Comparison of ENCODE assay signal across 9 mouse cellular contexts in the genomic region with DNA sequence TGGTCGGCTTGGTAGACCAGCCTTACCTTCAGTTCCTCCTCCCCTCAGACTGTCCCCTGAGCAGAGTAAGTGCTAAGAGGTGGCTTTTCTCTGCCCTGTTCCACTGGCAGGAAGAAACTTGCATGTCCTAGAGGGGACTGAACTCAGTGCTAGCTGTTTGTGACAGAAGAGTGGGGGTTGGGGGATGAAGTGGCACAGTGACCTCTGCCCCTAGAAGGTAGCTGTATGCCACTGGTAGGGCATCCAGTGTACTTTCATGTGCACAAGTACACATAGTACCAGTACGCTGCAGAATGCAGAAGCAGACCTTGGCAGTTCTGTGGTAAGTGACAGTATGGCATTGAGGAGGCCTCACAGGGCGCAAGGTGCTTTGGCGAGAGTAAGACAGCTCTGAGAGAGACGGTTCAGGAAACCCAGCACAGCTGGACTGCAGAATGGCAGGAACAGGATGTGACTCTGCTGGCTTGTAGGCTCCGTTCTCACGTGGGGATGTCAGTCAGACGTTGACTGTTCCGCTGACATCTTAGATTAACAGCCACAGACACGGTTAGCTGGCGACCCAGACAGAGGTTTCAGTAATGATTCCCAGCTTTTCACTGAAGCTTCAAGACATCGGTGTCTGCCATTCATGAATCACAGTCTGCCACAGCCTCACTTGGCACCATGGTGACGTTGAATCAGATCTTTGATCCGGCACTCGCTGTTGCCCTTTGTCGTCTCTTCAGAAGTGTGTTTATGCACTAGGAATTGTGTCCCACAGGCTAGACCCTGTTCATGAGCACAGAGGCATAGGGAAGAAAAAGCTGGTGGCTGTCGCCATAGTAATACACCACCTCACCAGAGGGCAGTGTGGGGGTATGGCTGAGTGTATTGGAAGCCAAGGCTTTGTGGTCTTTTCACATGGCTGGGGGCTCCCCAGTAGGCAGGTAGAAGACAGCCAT.
A peak's percentile ranks its signal among the peaks of the same experiment; 100 is the strongest.
DNase-seq lines count a peak whose midpoint lies in the region; TF ChIP-seq lines count a peak whose summit lies in the region.
"Had no signal": no experiment of that assay in that cellular context is flagged by ENCODE, and none has a peak within 500 bp of the region (broad histone marks: within the 10 kb centered on the region; RNA-seq: fewer than 3 reads in every experiment).

No protein-coding gene starts in this region.

- WGBS in macrophage (ENCODE audit: missing documents): 22% methylated on average over 16 of the region's 17 CpGs
- 15% methylated on average over 17 of the region's 17 CpGs for WGBS in thymus, adult 2 months

- no peak overlapping the region for H3K27ac ChIP-seq in layer of hippocampus, adult 2 months
- peak overlapping the region; percentile 12; the same call in 1 of the 2 replicates for H3K27ac ChIP-seq in macrophage
- peak overlapping the region; percentile 30; the same call in 1 of the 2 replicates for H3K27ac ChIP-seq in thymus, adult 2 months (ENCODE audit: control insufficient read depth, insufficient read depth, low read length)

- no peaks in the 10 kb centered on the region for H3K79me2 ChIP-seq in macrophage (ENCODE audit: inconsistent target)

- peak; percentile 38 for TF ChIP-seq CTCF in layer of hippocampus, adult 2 months (conservative IDR thresholded peaks at IDR 0.05)
- TF ChIP-seq CTCF in thymus, adult 2 months (IDR thresholded peaks at IDR 0.05; ENCODE audit: borderline replicate concordance, control insufficient read depth, extremely low read depth, insufficient read depth, low read length, poor library complexity): no peak

- TF ChIP-seq POLR2A in thymus, adult 2 months (IDR thresholded peaks at IDR 0.05; ENCODE audit: control insufficient read depth, extremely low read depth, insufficient read depth, low read length, poor library complexity): no peak

- H3K36me3 ChIP-seq in macrophage (ENCODE audit: inconsistent target): no peaks in the 10 kb centered on the region
- no peaks in the 10 kb centered on the region for H3K36me3 ChIP-seq in thymus, adult 2 months (ENCODE audit: control insufficient read depth, insufficient read depth, low read length)

- no peak for DNase-seq in layer of hippocampus, adult 2 months (ENCODE audit: low spot score in 2 of 2)
- DNase-seq in layer of hippocampus, adult 9-11 months: no peak
- DNase-seq in embryo, embryonic 10.5 days (ENCODE audit: low spot score): peak; percentile 50
- peak; percentile 44 for DNase-seq in thymus, adult 2 months
- DNase-seq in ovary, postnatal 10 days (ENCODE audit: low spot score): no peak
- no peak for DNase-seq in layer of hippocampus, postnatal 25 days (ENCODE audit: extremely low spot score in 1 of 2, low spot score in 1 of 2)
- DNase-seq: right cerebral cortex, postnatal 25 days had no signal

- no peak overlapping the region for H3K4me3 ChIP-seq in layer of hippocampus, adult 2 months
- no peak overlapping the region for H3K4me3 ChIP-seq in macrophage (ENCODE audit: inconsistent target)
- H3K4me3 ChIP-seq in thymus, adult 2 months (ENCODE audit: control insufficient read depth, insufficient read depth, low read length): peak overlapping the region; percentile 32
- H3K4me3 ChIP-seq: erythroblast, embryonic 14.5 days had no signal

- peaks cover 20% of the 10 kb centered on the region for H3K4me1 ChIP-seq in thymus, adult 2 months (replicated peaks; ENCODE audit: control insufficient read depth, insufficient read depth, low read length)

- H3K27me3 ChIP-seq in thymus, adult 2 months (ENCODE audit: control insufficient read depth, insufficient read depth, low read length): no peaks in the 10 kb centered on the region

Comparison
In these comparisons a context has a peak if more than half of its experiments do, and no peak if none do; other contexts are left out.
1. DNase-seq: peak in embryo, embryonic 10.5 days (single experiment) and thymus, adult 2 months (single experiment); none in layer of hippocampus, adult 2 months (0 of 2), layer of hippocampus, adult 9-11 months (single experiment), ovary, postnatal 10 days (single experiment) and layer of hippocampus, postnatal 25 days (0 of 2).